8 mouse cellular contexts compared by ENCODE assay signal in genomic region chr2:28401647-28402046, GRCm38 (mm10). TPM values are rescaled to one million over a fixed set of nuclear protein-coding genes. Genes with fewer than 3 reads are reported as not detected.
DNase-seq lines count a peak whose midpoint lies in the region; ATAC-seq lines count a peak whose summit lies in the region.

No protein-coding gene starts in this region.

- ATAC-seq in liver, embryonic 16.5 days (ENCODE audit: low read depth): no peak
- no peak for ATAC-seq in inflammation-experienced regulatory T-cells, adult 6 months

- 9% methylated on average over 11 of the region's 11 CpGs for WGBS in liver, embryonic 16.5 days (ENCODE audit: insufficient replicate concordance)

- no peak overlapping the region for H3K9ac ChIP-seq in liver, embryonic 16.5 days (ENCODE audit: low read depth, low read length)

- H3K4me3 ChIP-seq in liver, embryonic 16.5 days (ENCODE audit: low read depth, low read length): no peak overlapping the region

- 0 out of 2 replicates have a peak overlapping the region, but pooled peaks have one; percentile 29 for H3K27ac ChIP-seq in liver, embryonic 16.5 days (ENCODE audit: low read length)

- H3K4me2 ChIP-seq in liver, embryonic 16.5 days (ENCODE audit: low read depth, low read length): no peak overlapping the region

- H3K27me3 ChIP-seq in liver, embryonic 16.5 days (ENCODE audit: control insufficient read depth, insufficient read depth, low read depth, low read length): no peaks in the 10 kb centered on the region

- DNase-seq in adrenal gland, postnatal 14 days: peak; percentile 41
- DNase-seq in adrenal gland, postnatal 4 days (ENCODE audit: low spot score in 2 of 2): no peak
- peak; percentile 21 to 29 for DNase-seq in spleen, postnatal 36 days (ENCODE audit: low spot score in 2 of 2)
- DNase-seq in spleen, adult 12 weeks (ENCODE audit: low spot score): no peak
- DNase-seq in testis, postnatal 14 days (ENCODE audit: low spot score): no peak
- DNase-seq in right cerebral cortex, postnatal 4 days: no peak

- no peaks in the 10 kb centered on the region for H3K9me3 ChIP-seq in liver, embryonic 16.5 days (replicated peaks; ENCODE audit: control insufficient read depth, low read length)

- H3K36me3 ChIP-seq in liver, embryonic 16.5 days (ENCODE audit: control insufficient read depth, insufficient read depth): no peaks in the 10 kb centered on the region

- no peaks in the 10 kb centered on the region for H3K4me1 ChIP-seq in liver, embryonic 16.5 days (ENCODE audit: control insufficient read depth, low read depth, low read length)

RNA-seq across cellular contexts. Expression of gene Ppp1r26, which starts 45.0 kb away (rescaled TPM):
- 5.4 and 5.9 TPM in 2 replicates for total RNA-seq in adrenal gland, postnatal 14 days (2021)
- 10 to 100 TPM; 11.5 to 12.0 TPM for total RNA-seq in adrenal gland, postnatal 4 days (2021)
- 0.06 and 0.14 TPM in 2 replicates for polyA plus RNA-seq in liver, embryonic 16.5 days (2015; fragmentation: Nextera tagmentation; extraction: Ambion mirVana)
- polyA plus RNA-seq in inflammation-experienced regulatory T-cells, adult 6 months (2017; shearing (Covaris generic)): not detected

Comparison
In these comparisons a context has a peak if more than half of its experiments do, and no peak if none do; other contexts are left out.
1. DNase-seq: peak in adrenal gland, postnatal 14 days (single experiment) and spleen, postnatal 36 days (2 of 2); none in adrenal gland, postnatal 4 days (0 of 2), spleen, adult 12 weeks (single experiment), testis, postnatal 14 days (single experiment) and right cerebral cortex, postnatal 4 days (single experiment).